Mouse (Mus musculus) embryonic fibroblast, embryonic 13.5 days (primary cell): ENCODE measurements around the gene Itga2b.

Experiments
- CTCF ChIP-seq: IDR thresholded peaks from 2 replicates; pipeline ENCODE4 v1.5.1; 2011; ENCODE audit warnings: mild to moderate bottlenecking, control low read depth, low read length, moderate library complexity, borderline replicate concordance; ENCODE audit not compliant: insufficient read depth
- POLR2A ChIP-seq: IDR thresholded peaks from 2 replicates; pipeline ENCODE4 v1.6.1; 2011; ENCODE audit warnings: low read depth, mild to moderate bottlenecking, control low read depth, low read length, moderate library complexity

GRCm38 (mm10) chr11:102442089-102442488 lies 27.8 kb downstream of the Itga2b start:
- no peak for TF ChIP-seq CTCF
- TF ChIP-seq POLR2A: no peak
